Comparison of ENCODE assay signal across 11 mouse cellular contexts in the genomic region with DNA sequence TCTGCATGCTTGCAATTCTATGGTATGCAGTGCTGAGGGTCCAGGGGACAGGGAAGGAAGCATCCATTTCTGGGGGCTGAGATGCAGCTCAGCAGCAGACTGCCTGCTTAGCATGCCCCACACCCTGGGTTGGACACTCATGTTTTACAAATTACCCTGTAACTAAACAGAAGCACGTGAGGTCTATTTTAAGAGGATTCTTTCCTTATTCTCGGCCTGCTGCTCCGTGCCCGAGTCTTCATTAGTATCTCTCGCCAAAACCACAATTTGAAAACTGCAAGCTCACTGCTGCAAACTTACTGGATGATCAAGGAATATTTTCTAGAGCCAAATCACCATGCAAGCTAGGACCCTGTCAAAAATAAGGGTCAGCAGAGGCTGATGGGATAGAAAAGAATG. TPM values are rescaled to one million over a fixed set of nuclear protein-coding genes. Genes with fewer than 3 reads are reported as not detected.
A peak's percentile ranks its signal among the peaks of the same experiment; 100 is the strongest.
DNase-seq lines count a peak whose midpoint lies in the region; ATAC-seq and TF ChIP-seq lines count a peak whose summit lies in the region.
"Had no signal": no experiment of that assay in that cellular context is flagged by ENCODE, and none has a peak within 500 bp of the region (broad histone marks: within the 10 kb centered on the region; RNA-seq: fewer than 3 reads in every experiment).

No protein-coding gene starts in this region.

- DNase-seq in forebrain, embryonic 14.5 days (ENCODE audit: low spot score): no peak
- no peak for DNase-seq in neural tube, embryonic 10.5 days (ENCODE audit: extremely low spot score, low spot score)
- DNase-seq in midbrain, postnatal 0 days (ENCODE audit: low spot score): peak; percentile 43
- DNase-seq: gastrocnemius, postnatal 36 days had no signal

- no peak overlapping the region for H3K4me2 ChIP-seq in forebrain, embryonic 14.5 days (ENCODE audit: low read length)
- no peak overlapping the region for H3K4me2 ChIP-seq in forebrain, embryonic 13.5 days
- no peak overlapping the region for H3K4me2 ChIP-seq in neural tube, embryonic 13.5 days
- no peak overlapping the region for H3K4me2 ChIP-seq in hindbrain, embryonic 16.5 days (ENCODE audit: low read length)
- no peak overlapping the region for H3K4me2 ChIP-seq in midbrain, postnatal 0 days (ENCODE audit: low read depth, low read length, poor library complexity, severe bottlenecking)
- H3K4me2 ChIP-seq in intestine, embryonic 15.5 days (replicated peaks): no peak overlapping the region
- H3K4me2 ChIP-seq: embryonic facial prominence, embryonic 13.5 days had no signal

- H3K4me3 ChIP-seq in forebrain, embryonic 14.5 days (ENCODE audit: low read depth, low read length): no peak overlapping the region
- H3K4me3 ChIP-seq in forebrain, embryonic 13.5 days: no peak overlapping the region
- H3K4me3 ChIP-seq in neural tube, embryonic 13.5 days: no peak overlapping the region
- H3K4me3 ChIP-seq in hindbrain, embryonic 16.5 days (ENCODE audit: low read length): no peak overlapping the region
- H3K4me3 ChIP-seq in midbrain, postnatal 0 days (ENCODE audit: low read depth, low read length): no peak overlapping the region
- no peak overlapping the region for H3K4me3 ChIP-seq in intestine, embryonic 15.5 days (replicated peaks)
- H3K4me3 ChIP-seq: embryonic facial prominence, embryonic 13.5 days had no signal

- no peaks in the 10 kb centered on the region for H3K27me3 ChIP-seq in forebrain, embryonic 14.5 days (replicated peaks; ENCODE audit: control insufficient read depth, insufficient read depth, low read length)
- no peaks in the 10 kb centered on the region for H3K27me3 ChIP-seq in forebrain, embryonic 13.5 days
- no peaks in the 10 kb centered on the region for H3K27me3 ChIP-seq in neural tube, embryonic 13.5 days
- no peaks in the 10 kb centered on the region for H3K27me3 ChIP-seq in hindbrain, embryonic 16.5 days (replicated peaks; ENCODE audit: control insufficient read depth, insufficient read depth, low read length)
- no peaks in the 10 kb centered on the region for H3K27me3 ChIP-seq in midbrain, postnatal 0 days (ENCODE audit: insufficient read depth, low read length)
- no peaks in the 10 kb centered on the region for H3K27me3 ChIP-seq in intestine, embryonic 15.5 days (replicated peaks)
- H3K27me3 ChIP-seq: embryonic facial prominence, embryonic 13.5 days had no signal

- 0 out of 2 replicates have a peak overlapping the region, but pooled peaks have one; percentile 36 for H3K27ac ChIP-seq in forebrain, embryonic 14.5 days (ENCODE audit: low read depth, low read length)
- no peak overlapping the region for H3K27ac ChIP-seq in forebrain, embryonic 13.5 days
- 0 out of 2 replicates have a peak overlapping the region, but pooled peaks have one; percentile 28 for H3K27ac ChIP-seq in neural tube, embryonic 13.5 days (replicated peaks)
- H3K27ac ChIP-seq in hindbrain, embryonic 16.5 days (ENCODE audit: low read depth, low read length): 0 out of 2 replicates have a peak overlapping the region, but pooled peaks have one; percentile 3
- peak overlapping the region; percentile 62 for H3K27ac ChIP-seq in midbrain, postnatal 0 days (ENCODE audit: low read depth, low read length)
- no peak overlapping the region for H3K27ac ChIP-seq in intestine, embryonic 15.5 days
- H3K27ac ChIP-seq: embryonic facial prominence, embryonic 13.5 days had no signal

- no peak overlapping the region for H3K9ac ChIP-seq in forebrain, embryonic 14.5 days (ENCODE audit: low read length)
- no peak overlapping the region for H3K9ac ChIP-seq in forebrain, embryonic 13.5 days
- no peak overlapping the region for H3K9ac ChIP-seq in neural tube, embryonic 13.5 days
- H3K9ac ChIP-seq in hindbrain, embryonic 16.5 days (ENCODE audit: low read depth, low read length): 0 out of 2 replicates have a peak overlapping the region, but pooled peaks have one; percentile 13
- H3K9ac ChIP-seq in midbrain, postnatal 0 days (replicated peaks; ENCODE audit: low read length, poor library complexity, severe bottlenecking): no peak overlapping the region
- no peak overlapping the region for H3K9ac ChIP-seq in intestine, embryonic 15.5 days
- H3K9ac ChIP-seq: embryonic facial prominence, embryonic 13.5 days had no signal

- WGBS in forebrain, embryonic 14.5 days: 53% methylated on average over 5 of the region's 5 CpGs
- WGBS in forebrain, embryonic 13.5 days: 55% methylated on average over 5 of the region's 5 CpGs
- 53% methylated on average over 5 of the region's 5 CpGs for WGBS in neural tube, embryonic 13.5 days
- 45% methylated on average over 5 of the region's 5 CpGs for WGBS in hindbrain, embryonic 16.5 days
- WGBS in midbrain, postnatal 0 days: 24% methylated on average over 5 of the region's 5 CpGs
- WGBS in intestine, embryonic 15.5 days: 44% methylated on average over 5 of the region's 5 CpGs

- peaks cover 7% of the 10 kb centered on the region for H3K4me1 ChIP-seq in forebrain, embryonic 14.5 days (ENCODE audit: control insufficient read depth, insufficient read depth, low read length)
- peaks cover 38% of the 10 kb centered on the region for H3K4me1 ChIP-seq in forebrain, embryonic 13.5 days
- H3K4me1 ChIP-seq in neural tube, embryonic 13.5 days (replicated peaks): peaks cover 14% of the 10 kb centered on the region
- peaks cover 3% of the 10 kb centered on the region for H3K4me1 ChIP-seq in hindbrain, embryonic 16.5 days (ENCODE audit: control insufficient read depth, insufficient read depth, low read depth, low read length)
- peaks cover 3% of the 10 kb centered on the region; the same call in 1 of the 2 replicates for H3K4me1 ChIP-seq in midbrain, postnatal 0 days (ENCODE audit: insufficient read depth, low read length)
- H3K4me1 ChIP-seq in intestine, embryonic 15.5 days (replicated peaks): no peaks in the 10 kb centered on the region

- H3K36me3 ChIP-seq in forebrain, embryonic 14.5 days (ENCODE audit: control insufficient read depth, insufficient read depth, low read length): no peaks in the 10 kb centered on the region
- H3K36me3 ChIP-seq in forebrain, embryonic 13.5 days (ENCODE audit: poor library complexity, severe bottlenecking): no peaks in the 10 kb centered on the region
- H3K36me3 ChIP-seq in neural tube, embryonic 13.5 days: no peaks in the 10 kb centered on the region
- no peaks in the 10 kb centered on the region for H3K36me3 ChIP-seq in hindbrain, embryonic 16.5 days (ENCODE audit: control insufficient read depth, insufficient read depth, low read length)
- no peaks in the 10 kb centered on the region for H3K36me3 ChIP-seq in midbrain, postnatal 0 days (ENCODE audit: insufficient read depth, low read length)
- no peaks in the 10 kb centered on the region for H3K36me3 ChIP-seq in intestine, embryonic 15.5 days
- H3K36me3 ChIP-seq: embryonic facial prominence, embryonic 13.5 days had no signal

- no peak for TF ChIP-seq CTCF in midbrain, postnatal 0 days (IDR thresholded peaks at IDR 0.05)

- no peaks in the 10 kb centered on the region for H3K9me3 ChIP-seq in forebrain, embryonic 14.5 days (replicated peaks; ENCODE audit: control insufficient read depth, low read length)
- H3K9me3 ChIP-seq in forebrain, embryonic 13.5 days (replicated peaks): no peaks in the 10 kb centered on the region
- no peaks in the 10 kb centered on the region for H3K9me3 ChIP-seq in neural tube, embryonic 13.5 days
- H3K9me3 ChIP-seq in hindbrain, embryonic 16.5 days (ENCODE audit: control insufficient read depth, low read length): no peaks in the 10 kb centered on the region; the same call in 1 of the 2 replicates
- no peaks in the 10 kb centered on the region for H3K9me3 ChIP-seq in midbrain, postnatal 0 days (ENCODE audit: low read length)
- no peaks in the 10 kb centered on the region for H3K9me3 ChIP-seq in intestine, embryonic 15.5 days
- H3K9me3 ChIP-seq: embryonic facial prominence, embryonic 13.5 days had no signal

- no peak for ATAC-seq in forebrain, embryonic 14.5 days
- no peak for ATAC-seq in forebrain, embryonic 13.5 days
- no peak for ATAC-seq in neural tube, embryonic 13.5 days (ENCODE audit: low read depth)
- peak; percentile 52; the same call in 1 of the 2 replicates for ATAC-seq in hindbrain, embryonic 16.5 days
- ATAC-seq in midbrain, postnatal 0 days (ENCODE audit: low FRiP score): no peak
- ATAC-seq in CD4-positive, CD25-positive, alpha-beta regulatory T cell, adult 4 months: no peak
- ATAC-seq in intestine, embryonic 15.5 days: no peak
- ATAC-seq: activated CD4-positive, CD25-positive, alpha-beta regulatory T cell, adult 4 months had no signal

RNA-seq across cellular contexts. Expression of gene Pitpnc1, which starts 48.1 kb away (rescaled TPM):
- 31.4 and 38.9 TPM in 2 replicates for polyA plus RNA-seq in forebrain, embryonic 14.5 days (2014; fragmentation: Nextera tagmentation; extraction: Ambion mirVana)
- 35.6 and 36.1 TPM in 2 replicates for polyA plus RNA-seq in forebrain, embryonic 13.5 days (2015; fragmentation: Nextera tagmentation; extraction: Ambion mirVana)
- polyA plus RNA-seq in neural tube, embryonic 13.5 days (2015; fragmentation: Nextera tagmentation; extraction: Ambion mirVana): 39.2 and 40.3 TPM in 2 replicates
- polyA plus RNA-seq in hindbrain, embryonic 16.5 days (2015; fragmentation: Nextera tagmentation; extraction: Ambion mirVana): 41.5 and 43.0 TPM in 2 replicates
- total RNA-seq in midbrain, postnatal 0 days (2014; rRNA removed): 54.8 and 56.5 TPM in 2 replicates
- polyA plus RNA-seq in midbrain, postnatal 0 days (2015; fragmentation: Nextera tagmentation; extraction: Ambion mirVana): 50.5 and 54.0 TPM in 2 replicates
- 100 to 1,000 TPM; 119 to 141 TPM for polyA plus RNA-seq in CD4-positive, CD25-positive, alpha-beta regulatory T cell, adult 4 months (2017; shearing (Covaris generic))
- polyA plus RNA-seq in intestine, embryonic 15.5 days (2015; fragmentation: Nextera tagmentation; extraction: Ambion mirVana): 13.3 and 14.2 TPM in 2 replicates

RNA-seq across cellular contexts. Expression of gene Psmd12, which starts 56.9 kb away (rescaled TPM):
- 171 and 177 TPM in 2 replicates for polyA plus RNA-seq in forebrain, embryonic 14.5 days (2014; fragmentation: Nextera tagmentation; extraction: Ambion mirVana)
- polyA plus RNA-seq in forebrain, embryonic 13.5 days (2015; fragmentation: Nextera tagmentation; extraction: Ambion mirVana): 171 and 174 TPM in 2 replicates
- polyA plus RNA-seq in neural tube, embryonic 13.5 days (2015; fragmentation: Nextera tagmentation; extraction: Ambion mirVana): 173 and 181 TPM in 2 replicates
- 149 and 157 TPM in 2 replicates for polyA plus RNA-seq in hindbrain, embryonic 16.5 days (2015; fragmentation: Nextera tagmentation; extraction: Ambion mirVana)
- total RNA-seq in midbrain, postnatal 0 days (2014; rRNA removed): 39.6 and 49.4 TPM in 2 replicates
- polyA plus RNA-seq in midbrain, postnatal 0 days (2015; fragmentation: Nextera tagmentation; extraction: Ambion mirVana): 150 and 156 TPM in 2 replicates
- 100 to 1,000 TPM; 106 to 112 TPM for polyA plus RNA-seq in CD4-positive, CD25-positive, alpha-beta regulatory T cell, adult 4 months (2017; shearing (Covaris generic))
- polyA plus RNA-seq in intestine, embryonic 15.5 days (2015; fragmentation: Nextera tagmentation; extraction: Ambion mirVana): 158 and 168 TPM in 2 replicates

Comparison
In these comparisons a context has a peak if more than half of its experiments do, and no peak if none do; other contexts are left out.
1. H3K27ac ChIP-seq: peak in forebrain, embryonic 14.5 days (single experiment), neural tube, embryonic 13.5 days (single experiment), hindbrain, embryonic 16.5 days (single experiment) and midbrain, postnatal 0 days (single experiment); none in forebrain, embryonic 13.5 days (single experiment) and intestine, embryonic 15.5 days (single experiment).